Mouse (Mus musculus) heart, adult 18-20 months (tissue): ENCODE data around the gene 1810010D01Rik. TPM values are rescaled to one million over a fixed set of nuclear protein-coding genes. Genes with fewer than 3 reads are reported as not detected.
A peak's percentile ranks its signal among the peaks of the same experiment; 100 is the strongest.

Source experiments
- DNase-seq, 2 experiments: peaks; one replicate each; pipeline ENCODE4 v3.0.0; 2021 to 2022; ENCODE audit warnings: mixed read lengths in 1 of 2
- long read RNA-seq, 2 experiments: library from polyadenylated mRNA; stranded (forward); transcript quantifications; one replicate each; pipeline ENCODE4 v2.0.0; 2021
- total RNA-seq, 2 experiments: library from RNA; stranded (reverse); gene quantifications; 2 replicates each; pipeline ENCODE4 v1.2.3; 2021

1810010D01Rik gene
- under 1 TPM in 1 of 2 experiments, not detected in 1; 0.57 TPM for total RNA-seq
- long read RNA-seq, experiment 1, result 0 reads
- long read RNA-seq, experiment 2, result 0 reads

DNA sequence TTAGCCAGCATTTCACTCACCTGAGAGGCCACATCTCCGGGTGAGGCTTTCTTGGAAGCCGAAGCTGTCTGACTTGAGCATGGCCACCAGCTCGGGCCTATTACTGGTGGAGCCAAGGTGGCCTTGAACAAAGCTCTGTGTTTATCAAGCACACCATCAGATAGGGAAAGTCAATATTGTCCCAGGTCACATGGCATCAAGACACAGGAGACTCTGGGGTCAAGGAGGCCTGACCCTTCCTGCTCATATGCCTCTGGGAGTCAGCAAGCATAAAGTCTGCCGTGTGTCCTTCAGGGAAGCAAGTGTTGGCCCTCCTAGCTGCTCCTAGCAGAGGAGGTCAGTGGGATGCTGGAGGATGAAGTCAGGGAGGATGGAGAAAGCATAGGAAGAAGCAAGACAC lies at the start of gene 1810010D01Rik:
Gene 1810010D01Rik (minus strand): TSS at position 114 of the 400 bp plus-strand sequence.
- DNase-seq, result no peak

DNA sequence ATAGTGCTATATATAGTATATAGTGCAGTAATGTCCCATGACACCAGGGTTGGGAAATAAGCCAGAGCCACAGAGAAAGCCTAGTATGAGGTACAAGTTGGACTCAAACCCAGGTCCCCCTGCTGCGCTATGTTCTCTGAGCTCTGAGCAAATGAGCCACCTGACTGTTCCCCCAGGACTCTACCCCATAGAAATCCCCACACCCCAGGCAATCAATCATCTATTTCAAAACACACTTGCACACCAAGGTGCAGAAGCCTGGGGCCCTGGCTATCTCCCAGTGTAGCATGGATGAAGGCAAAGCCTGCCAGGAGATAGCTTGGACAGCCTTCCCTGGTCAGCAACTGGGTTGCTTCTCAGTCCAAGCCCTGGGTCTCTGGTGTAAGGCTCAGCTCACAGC lies 48.2 kb upstream of the 1810010D01Rik start:
- no peak for DNase-seq

DNA sequence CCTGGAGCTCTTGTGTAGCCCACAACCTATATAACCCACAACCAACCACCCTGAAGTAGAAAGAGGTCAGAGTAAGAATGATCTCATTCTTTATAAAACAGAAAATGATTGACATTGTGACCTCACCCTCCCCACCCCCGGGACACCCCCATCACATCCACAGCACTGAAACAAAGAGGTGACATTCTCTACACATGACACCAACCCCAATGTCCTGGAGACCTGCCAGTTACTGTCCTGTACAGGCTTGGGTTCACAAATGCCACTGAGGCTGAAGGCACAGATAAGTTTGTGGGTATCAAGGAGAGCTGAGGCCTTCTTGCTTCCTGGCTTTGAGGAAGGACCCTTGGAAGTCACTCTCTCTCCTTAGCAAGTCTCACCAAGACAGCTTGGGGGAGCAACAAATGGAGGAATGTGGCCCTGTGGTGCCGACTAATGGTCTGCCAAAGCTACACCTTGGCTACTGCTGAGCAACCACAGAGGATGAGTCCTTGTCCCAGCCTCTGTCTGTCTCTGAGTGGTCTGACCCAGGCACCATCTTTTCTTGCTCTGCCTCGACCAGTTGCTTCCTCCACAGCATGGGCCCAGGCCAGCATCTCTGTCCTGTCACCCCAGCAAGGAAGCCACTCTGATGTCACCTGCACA lies 46.2 kb upstream of the 1810010D01Rik start:
- no peak for DNase-seq

DNA sequence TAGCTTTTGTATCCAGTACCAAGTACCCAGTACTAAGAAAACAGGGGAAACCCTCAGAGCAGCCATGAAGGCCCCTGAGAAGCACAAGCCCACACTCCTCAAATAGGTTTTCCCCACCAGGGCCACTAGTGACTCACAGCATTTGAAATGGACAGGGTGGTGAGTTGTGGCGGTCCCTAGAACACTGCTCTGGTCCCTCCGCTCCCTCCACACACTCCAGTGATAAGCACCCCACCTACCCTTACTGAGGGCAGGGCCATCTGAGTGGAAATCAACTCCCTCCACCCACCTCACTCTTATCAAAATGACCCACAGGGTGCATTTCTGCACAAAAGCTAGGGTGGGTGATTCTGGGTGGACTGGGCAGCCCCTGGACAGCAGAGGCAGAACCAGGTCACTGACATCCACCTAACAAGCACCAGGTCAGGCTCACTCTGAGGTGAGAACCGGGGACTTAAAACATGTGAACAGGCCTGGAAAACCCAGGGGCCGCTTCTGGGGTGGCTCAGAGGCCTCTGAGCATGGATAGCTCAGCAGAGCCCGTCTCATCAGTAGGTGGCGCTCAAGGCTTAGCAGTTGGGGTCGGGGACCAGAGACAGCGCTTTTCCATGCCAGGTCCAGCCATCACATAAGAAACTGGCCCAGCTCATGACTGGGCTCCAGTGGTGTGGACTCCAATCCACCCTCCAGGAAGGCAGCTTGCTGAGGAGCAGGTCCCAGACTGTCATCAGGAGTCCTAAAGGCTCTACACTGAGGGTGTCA lies 45.0 kb upstream of the 1810010D01Rik start:
- DNase-seq, result peak; percentile 82 to 92

DNA sequence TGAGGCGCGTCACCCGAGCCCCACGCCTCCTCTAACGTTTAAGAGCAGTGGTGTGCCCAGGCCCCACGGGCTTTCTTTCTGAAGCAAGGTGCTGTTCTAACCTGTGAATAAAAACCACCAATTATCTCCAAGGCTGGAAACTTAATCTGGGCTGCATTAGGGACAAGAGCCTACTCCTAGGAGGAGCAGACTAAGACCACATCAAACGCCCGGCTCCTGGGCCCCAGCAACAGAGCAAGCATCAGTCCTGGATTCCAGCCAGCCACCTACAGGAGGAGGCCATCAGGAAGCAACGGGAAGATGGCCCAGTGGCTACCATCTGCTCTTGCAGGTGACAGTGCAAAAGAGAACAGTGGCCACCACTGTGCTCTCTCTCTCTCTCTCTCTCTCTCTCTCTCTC lies 42.3 kb upstream of the 1810010D01Rik start:
- DNase-seq, result no peak

DNA sequence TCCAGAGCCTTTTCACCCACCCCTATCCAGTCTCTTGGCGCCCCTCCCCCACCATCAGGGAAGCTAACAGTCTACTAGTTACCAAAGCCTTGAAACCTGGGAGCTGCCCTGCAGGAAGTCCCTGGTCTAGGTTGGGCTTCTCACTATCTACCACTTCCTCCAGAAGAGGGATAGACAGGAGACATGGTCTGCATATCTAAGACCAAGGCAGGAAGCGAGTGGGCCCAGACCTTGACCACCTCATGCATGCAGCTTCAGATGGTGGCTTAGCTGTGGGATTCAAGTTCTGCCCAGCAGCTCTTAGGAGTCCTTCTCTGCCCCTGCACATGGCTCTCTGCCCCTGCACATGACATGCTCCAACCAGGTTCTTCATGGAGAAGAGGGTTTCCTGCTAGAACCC lies 41.0 kb upstream of the 1810010D01Rik start:
- DNase-seq, result no peak

DNA sequence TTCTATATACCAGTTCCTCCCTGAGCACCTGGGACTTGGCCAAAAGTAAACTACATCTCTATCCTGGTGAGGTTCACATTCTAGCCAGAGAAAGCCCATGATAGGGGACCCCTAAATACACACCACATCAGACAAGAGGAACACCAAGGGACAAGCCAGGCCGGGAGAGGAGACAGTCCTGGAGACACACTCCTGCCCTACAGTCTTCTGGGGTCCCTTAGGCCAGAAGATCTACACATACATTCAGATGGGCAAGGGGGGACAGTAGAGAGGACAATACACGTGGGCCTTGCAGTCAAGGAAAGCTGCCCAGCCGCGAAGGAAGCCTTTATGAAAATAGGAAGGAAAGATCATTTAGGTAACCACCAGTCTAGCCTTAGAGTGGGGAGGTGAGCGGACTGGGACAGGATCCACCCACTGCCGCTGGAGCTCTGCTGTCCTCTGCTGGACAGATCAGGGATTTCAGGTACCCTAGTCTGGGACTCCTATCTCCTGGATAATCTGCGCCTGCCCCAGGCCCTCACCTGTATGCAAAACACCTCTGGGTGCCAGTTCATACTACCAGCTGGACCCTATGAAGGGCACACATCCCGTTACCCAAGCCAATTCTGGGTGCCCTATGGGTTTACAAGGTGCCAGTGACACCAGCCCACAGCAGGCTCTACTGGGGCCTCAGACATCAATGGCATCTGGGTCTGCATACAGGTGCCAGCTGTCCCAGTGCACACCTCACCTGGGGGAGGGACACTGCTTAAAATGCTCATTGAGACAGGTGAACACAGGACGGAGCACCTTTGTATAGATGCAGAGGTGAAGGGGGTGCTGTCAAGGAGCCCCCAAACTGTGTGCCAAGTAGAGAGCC lies 35.2 kb upstream of the 1810010D01Rik start:
- DNase-seq, result peak; percentile 80 to 92

DNA sequence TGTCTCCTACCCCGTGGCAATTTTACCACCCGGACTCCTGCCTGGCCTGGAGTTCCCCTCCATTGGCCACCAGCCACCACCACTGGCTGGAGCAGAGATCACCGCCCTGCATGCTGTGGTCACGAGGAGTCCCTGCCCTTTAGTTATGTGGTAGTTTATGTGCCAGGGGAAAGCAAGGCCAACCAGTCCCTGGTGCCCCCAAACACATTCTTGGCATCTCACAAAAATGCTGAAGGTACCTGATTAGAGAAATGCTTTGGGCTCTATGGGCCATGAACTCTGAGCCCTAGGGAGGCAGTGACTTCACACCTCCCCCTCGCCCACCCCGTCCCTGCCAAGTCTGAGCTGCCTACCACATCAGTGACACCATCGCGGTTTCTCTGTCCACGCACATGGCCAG lies 34.1 kb upstream of the 1810010D01Rik start:
- no peak for DNase-seq

DNA sequence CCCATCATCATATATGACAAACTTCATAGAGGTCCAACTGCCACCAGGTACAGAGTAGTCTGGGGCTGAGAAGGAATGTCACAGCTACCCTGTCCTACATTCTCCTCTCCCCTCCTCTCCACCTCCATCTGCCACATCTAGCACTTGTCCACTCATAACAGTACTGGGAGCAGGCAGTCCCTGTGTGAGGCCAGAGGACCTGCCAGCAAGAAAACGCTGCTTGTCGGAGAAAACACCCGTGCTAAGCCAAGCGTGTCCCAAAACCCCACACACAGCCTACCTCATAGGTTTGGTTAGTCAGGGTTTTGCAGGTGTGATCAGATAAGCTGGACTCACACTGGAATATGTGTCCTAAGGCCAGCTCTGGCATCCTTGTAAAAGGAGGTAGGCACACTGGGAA lies 33.0 kb upstream of the 1810010D01Rik start:
- no peak for DNase-seq

DNA sequence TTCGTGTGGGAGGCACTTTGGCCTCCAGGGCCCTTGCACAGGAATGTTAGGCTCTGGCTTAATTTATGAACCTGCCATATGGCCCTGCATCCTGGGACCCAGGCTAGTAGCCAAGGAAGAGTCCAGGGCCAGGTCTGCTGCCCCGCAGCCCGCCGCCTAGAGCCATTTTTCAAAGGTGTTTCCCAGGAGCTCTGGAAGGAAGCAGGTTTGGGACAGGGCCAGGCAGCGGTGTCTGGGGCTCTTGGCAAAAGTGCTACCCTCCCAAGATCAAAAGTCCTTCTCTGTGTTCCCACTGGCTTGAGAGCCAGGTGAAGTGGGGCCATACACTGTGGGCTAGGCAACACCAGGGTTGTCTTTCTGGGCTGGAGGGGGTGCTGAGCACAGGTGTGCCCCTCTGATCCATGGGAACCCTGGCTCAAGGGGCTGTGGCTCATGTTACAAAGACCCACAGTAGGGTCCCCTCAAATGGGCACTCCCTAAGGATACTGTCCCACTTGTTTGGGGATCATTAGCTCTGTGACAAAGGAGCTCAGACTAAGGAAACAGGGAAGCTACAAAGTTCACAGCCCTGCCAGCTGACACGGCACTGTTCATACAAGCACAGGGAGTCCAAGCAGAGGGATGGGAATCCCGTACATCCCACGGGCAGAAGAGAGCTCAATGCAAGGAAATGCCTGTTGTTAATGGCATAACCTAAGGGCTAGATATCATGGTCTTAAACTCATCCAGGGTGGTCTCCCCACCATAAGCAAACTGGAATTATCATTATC lies 32.0 kb upstream of the 1810010D01Rik start:
- no peak for DNase-seq

DNA sequence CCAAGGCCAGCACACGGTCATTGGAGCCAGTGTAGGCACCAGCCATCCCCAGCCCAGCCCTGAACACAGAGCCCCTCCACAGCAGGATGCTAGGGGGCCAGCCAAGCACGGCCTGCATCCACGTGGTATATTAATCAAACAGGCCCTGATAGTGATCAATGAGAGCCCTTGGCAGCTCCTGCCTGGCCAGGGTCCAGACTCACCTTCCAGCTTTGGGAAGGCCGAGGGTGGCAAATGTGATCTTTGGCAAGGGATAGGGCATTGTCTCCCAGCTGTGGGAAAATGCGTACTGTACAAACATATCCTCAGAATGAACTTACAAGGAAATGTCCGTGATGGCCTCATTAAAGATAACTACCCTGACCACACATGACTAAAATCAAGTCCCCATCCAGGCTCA lies 31.2 kb upstream of the 1810010D01Rik start:
- DNase-seq, result peak in 1 of 2 experiments; percentile 42

DNA sequence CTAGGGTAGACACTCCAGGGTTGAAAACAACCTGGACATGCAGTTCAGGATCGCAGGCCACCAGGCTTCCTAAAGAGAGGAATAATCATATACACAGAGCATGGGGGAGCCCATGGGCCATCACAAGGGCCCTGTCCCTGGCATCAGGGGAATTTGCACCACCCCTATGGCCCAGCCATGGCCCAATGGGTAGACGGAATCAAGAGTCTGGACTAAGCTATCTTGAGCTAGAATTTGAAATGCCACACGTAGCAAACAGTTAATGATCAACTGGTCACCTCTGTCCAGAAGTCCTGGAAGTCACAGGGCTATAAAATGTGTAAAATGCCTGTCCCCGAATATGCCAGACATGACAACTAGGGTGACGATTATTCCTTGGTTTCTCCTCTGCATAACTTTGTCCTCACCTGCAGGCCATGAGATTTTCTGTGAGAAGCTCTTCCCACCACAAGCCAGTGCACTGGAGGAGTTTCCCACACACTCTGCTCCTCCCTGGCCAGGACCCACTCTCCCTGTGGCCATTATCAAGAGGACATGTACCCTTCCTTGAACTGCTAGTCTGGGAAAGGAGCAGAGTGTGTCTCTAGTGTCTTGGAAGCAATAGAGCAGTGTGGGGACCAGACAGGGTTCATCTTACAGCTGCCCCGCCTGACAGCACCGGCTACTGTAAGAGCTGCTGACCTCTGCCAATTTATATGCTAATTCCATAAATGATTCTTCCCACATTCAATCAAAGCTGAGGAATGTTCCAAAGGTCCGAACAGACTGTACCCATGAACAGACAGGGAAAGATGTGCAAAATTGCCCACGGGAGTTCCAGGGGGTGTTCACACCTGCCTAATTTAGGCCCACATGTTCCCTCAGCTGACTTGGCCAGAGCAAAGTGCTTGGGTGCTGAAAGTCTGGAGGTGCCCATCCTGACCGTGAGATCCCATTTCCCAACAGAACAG lies 27.2 kb upstream of the 1810010D01Rik start:
- DNase-seq, result no peak

DNA sequence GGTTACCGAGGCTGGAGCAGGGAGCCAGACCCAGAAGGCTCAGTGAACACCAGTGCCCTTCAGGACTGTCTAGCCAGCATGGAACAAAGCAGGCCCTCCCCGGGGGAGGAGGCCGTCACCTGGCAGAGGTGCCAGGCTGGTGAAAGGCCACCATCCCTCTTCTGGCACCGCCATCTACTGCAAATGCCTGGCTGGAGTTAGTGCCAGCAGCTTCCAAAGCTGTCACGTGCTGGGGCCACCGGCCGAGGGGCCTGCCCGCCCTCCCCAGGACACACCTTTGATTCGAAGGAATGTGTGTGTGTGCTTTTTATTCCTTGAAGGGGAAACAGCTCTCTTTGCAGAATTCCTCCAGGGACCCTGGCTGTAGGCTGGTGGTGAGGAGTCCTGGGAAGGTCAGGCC lies 23.7 kb upstream of the 1810010D01Rik start:
- DNase-seq, result peak; percentile 45 to 71

DNA sequence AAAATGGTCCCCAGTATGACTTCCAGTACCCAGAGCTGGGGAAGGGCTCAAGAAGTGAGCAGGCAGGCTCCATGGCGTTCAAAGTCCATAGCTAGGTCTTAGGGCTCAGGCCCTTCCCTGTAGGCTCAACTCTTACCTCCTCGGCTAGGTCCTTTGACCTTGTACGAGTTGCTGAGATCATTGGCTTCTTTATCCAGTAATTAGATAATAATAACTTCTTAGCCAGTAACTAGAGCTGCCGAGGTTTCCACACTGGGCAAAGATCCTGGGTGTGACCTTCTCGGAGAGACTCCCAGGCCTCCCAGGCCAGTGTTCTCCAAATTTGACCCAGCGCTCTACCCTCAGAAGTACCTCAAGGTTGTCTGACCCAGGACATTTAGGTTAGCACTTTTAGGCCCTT lies 18.7 kb upstream of the 1810010D01Rik start:
- DNase-seq, result no peak

DNA sequence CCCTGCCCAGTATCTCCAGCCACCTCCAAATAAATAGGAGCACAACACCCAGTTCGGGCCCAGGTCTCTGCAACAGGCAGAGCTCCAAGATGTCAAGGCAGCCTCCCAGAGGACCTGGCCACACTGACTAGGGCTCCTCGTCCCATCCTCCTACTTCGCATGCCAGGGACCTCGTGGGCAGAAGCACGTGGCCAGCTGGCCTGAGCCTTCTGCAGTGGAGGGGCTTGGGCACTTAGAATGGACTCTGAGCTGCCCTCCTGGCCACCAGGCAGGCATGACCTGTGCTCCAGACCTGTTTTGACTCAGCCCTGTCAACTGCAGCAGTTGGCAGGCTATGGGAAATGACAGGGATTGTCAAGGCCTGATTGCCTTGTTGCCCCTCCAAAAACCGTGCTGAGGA lies 17.7 kb upstream of the 1810010D01Rik start:
- DNase-seq, result no peak

DNA sequence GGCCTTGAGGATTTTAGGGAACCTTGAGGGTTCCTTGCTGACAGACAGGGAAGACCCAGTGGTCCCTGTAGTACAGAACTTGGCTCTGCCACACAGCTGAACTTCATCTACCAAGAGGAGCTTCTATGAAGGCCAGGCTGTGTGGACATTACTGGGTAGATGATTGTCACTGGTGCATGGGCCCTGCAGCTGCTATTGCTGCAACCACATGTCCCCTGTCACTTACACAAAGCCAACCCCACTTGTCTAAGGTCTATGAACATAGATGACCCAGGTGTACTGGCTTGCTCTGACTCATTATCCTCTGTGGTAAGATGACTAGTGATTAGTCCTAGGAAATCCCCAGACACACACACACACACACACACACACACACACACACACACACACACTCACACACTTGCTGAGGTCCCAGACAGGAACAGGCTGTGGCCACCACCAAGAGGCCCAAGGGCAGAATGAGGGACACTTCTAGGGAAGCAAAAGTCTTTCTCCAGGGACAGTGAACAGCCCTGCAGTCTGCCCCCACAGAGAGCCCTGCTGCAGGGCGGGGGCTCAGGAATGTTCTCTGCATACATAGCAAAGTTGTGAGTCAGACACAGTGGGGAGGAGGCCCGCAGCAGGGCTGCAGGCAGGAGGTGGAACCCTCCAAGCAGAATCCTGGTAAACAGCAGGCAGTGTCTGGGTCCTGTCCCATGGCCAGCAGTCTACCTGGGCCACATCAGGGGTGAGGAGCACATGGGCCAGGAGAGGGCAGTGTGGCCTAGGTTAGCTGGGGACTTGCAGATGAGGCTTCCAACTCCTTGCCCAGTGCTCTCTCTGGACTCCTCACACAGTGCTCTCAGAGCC lies 14.1 kb upstream of the 1810010D01Rik start:
- peak; percentile 63 to 78 for DNase-seq

DNA sequence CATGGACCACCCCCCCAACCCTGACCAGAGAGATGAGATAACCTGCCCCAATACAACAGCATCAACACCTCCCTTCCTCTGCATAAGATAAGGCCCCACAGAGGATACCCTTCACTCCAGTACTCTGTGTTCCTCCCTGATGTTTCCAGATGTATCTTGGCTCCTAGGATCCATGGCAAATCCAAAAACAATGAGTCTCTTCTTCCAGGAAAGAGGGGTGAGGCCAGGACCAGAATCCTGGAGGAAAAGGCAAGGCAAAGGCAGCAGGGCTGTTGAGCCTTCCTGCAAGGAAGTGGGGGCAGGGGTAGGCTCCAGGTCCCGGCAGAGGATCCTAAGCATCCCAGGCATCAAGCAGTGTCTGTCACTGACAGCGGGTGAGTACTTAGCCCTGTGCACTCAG lies 13.4 kb upstream of the 1810010D01Rik start:
- peak in 1 of 2 experiments; percentile 47 for DNase-seq

DNA sequence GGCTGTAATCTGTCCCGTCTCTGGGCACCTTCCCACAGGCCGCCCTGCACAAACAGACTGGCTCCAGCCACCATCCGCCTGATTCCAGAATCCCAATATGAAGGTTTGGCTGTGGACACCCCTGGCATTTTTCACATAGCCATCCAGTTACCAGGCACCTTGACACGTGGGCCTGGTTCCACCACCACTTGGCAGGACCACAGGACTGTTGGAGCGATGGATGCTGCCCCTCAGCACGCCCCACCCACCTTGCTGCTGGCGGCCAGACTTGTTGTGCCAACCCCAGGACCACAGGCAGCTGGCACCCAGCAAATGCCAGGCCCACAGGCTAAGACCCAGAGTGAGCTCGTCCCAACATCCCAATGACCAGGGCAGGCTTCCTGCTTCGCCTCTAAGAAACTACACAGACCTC lies 11.5 kb upstream of the 1810010D01Rik start:
- DNase-seq, result no peak

DNA sequence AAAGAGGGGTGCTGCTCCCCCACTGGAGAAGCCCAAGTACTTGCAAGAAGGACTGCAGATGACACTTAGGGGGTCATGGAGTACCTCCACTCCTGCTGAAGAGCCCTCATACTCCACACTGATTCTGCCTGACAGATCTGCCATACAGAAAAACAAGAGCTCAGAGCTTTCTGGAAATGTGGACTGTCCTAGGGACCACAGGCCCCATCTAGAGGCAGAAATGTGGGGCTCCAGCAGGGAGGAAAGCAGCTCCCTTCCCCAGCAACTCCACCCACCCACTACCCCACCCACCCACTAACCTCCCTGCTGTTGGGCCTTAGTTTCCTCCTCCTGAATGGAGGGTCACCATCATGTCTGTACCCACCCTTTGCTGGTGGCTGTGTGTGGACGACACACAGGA lies 8.7 kb upstream of the 1810010D01Rik start:
- no peak for DNase-seq

DNA sequence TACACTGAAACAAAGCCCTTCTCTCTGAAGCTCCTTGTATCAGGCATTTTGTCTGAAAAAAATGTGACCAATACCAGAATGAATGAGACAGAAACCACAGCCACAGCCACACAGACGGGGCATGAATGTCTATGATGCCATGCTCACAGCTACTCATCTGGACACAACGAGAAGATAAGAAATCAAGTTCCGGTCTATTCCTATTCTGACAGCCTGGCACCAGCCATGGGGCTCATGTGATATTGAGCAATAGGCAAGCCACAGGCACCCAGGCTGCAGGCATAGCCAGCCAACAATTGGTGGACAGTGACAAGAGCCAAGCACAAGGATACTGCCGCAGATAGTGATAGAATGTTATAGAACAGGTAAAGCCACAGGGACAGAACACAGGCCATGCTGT lies 7.6 kb upstream of the 1810010D01Rik start:
- peak; percentile 76 to 77 for DNase-seq
